Mouse (Mus musculus) kidney, adult 8-10 months (tissue): ENCODE results near the gene Cbfa2t2.
A peak's percentile ranks its signal among the peaks of the same experiment; 100 is the strongest.

Experiments
- DNase-seq, 2 experiments: peaks; one replicate each; pipeline ENCODE4 v3.0.0; 2022

Gene Cbfa2t2

DNA sequence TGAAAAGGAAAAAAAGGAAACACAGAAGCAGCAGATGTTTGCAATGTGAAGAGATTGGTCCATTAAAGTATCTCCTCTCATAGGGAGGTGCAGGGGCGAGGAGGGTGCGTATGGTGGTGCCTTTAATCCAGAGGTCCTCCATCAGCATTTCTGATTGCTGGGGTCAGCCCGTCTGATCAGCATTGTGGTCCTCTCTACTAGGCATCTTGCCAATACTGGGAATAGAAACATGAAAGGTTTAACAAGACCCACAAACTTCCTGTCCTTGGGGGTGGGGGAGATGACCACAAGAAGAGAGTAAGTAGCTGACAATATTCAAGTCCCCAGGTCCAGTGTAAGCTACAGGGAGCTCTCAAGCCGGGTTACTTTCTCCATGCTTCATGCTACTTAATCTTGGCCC is 134.4 kb downstream of the Cbfa2t2 start:
- no peak for DNase-seq

DNA sequence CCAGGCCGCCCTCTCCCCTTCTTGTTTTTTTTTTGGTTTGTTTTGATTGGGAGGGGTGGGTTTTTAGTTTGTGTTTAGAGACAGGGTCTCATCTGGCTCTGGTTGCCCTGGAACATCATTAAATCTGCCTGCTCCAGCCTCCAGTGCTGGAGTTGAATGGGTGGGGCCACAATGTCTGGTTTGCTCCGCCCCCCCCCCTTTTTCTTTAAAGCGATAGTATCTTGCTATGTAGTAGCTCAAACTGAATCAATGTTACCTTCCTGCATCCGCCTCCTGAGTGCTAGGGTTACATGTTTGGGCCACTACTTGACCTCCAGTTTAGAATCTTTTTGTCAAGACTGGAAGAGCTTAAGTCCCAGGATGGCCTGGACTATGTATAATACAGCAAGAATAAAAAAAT is 135.0 kb downstream of the Cbfa2t2 start:
- DNase-seq, result no peak

DNA sequence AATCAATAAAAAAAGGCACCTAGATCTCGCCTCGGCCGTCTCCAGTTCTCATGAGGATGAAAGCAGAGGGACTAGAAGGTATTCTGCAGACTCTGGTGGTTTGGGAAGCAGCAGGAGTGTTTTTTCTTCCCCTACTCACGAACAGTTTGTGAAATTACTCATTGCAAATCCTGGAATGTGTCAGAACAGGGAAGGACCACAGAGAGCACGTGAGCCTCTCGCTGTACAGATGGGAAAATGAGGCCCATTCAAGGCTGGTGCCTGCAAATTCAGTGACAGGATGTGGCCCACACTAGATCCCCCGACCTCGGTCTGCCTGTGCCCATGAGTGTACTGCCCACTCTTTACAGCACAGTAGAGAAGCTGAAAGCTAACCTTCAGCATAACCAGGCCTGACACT is 135.7 kb downstream of the Cbfa2t2 start:
- no peak for DNase-seq

DNA sequence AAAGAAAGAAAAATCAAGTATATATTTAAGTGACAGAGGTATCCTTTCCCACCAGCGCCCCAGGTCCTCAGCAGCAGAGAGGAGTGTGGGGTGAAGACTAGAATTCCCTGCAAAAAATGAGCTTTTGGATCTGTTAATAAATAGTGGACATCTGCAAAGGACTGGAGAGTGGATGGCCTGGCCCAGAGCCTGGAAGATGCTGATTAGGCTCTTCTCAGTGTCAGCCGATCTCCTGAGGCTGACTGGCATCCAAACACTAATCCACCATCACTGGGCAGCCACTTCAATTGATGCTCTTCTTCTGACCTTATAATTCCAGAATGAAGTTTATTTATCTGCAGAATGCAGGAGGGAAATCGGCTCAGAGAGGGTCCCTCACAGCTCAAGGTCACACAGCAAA is 136.7 kb downstream of the Cbfa2t2 start:
- DNase-seq, result no peak

DNA sequence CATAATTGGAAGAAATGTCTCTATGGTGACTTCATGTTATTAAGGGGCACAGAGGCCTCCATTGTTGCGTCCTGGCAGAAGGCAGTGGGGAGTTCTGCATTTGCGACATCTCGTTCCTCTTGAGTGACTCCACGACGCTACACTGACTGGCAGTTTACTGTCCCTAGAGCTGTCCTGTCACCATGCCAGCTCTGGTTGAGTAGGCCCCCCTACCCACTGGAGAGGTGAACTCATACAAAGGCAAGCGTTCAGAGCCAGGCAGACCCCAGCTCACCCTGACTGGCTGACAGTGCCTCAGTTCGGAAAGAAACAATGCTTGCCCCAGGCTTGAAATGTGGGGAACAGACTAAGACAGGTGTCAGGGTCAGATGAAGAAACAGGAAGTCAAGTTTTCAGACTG is 138.0 kb downstream of the Cbfa2t2 start:
- no peak for DNase-seq

DNA sequence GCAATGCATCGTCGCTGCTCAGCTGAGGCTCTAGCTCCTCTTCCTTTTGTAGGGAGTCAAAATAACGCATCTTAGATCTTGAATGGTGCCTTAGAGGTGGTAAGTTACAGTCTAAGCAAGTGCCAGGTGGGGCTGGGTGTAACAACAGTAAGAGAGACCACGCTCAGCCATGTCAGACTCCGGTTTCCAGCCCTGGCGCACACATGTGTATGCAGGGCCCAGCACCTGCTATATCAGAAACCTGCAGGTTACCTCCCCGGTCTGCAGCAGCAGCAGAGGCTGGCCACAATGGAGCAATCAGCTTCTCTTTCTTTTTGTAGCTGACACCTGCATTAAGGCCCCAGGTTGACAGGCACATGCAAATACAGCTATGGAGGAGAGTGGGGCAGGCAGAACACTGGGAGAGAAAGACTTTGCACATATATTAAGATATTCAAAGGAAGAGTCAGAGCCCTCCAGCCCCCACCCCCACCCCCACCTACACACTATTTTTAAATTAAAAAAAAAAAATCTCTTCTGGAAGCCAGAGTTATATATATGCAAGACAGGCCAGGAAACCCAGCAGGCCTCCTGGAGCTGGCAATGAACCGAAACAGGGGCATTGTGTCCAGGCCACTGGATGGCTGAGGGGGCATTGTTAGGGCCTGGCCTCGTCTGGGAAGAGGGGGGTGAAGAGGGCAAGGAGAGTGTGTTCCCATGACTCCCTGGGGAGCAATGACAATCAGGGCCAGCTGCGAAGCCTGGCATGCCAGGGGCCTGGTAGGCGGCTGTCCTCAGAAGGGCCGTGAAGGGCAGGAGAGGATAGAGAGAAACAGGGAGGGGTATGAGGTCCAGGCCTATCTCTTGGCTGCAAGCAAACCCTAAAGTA is 140.8 kb downstream of the Cbfa2t2 start:
- no peak for DNase-seq

DNA sequence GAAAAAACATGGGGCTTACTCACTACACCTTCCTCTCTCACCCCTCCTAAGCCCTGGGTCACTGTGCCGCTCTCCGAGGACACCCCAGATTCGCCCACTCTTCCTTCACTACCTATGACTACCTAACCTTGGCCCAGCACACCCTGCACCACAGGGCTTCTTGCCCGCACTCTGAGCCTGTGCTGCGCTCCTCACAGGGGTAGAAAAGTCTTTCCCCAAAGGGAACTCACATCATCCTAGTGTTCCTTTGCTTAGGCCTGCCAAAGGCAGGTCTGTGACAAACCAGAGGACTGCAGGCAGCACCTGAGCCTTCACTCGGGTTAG is 141.4 kb downstream of the Cbfa2t2 start:
- DNase-seq, result no peak

DNA sequence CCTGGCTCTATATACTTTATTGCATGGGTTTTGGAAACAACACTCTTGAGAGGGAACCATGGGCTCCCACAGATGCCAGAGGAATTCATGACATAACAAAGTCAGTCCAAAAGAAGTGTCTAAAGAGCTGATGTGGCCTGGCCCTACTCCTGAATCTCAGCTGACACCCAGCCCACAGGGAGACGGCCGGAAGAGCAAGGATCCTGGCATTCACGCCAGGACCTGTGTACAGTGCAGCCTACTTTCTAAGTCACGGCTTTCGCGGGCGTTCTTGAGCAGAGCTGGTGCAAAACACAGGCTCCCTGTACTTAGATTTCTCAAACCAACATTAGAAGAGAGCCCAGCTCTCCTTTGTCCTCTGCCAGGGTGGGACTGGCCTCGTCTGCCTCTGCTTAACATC is 144.3 kb downstream of the Cbfa2t2 start:
- no peak for DNase-seq

DNA sequence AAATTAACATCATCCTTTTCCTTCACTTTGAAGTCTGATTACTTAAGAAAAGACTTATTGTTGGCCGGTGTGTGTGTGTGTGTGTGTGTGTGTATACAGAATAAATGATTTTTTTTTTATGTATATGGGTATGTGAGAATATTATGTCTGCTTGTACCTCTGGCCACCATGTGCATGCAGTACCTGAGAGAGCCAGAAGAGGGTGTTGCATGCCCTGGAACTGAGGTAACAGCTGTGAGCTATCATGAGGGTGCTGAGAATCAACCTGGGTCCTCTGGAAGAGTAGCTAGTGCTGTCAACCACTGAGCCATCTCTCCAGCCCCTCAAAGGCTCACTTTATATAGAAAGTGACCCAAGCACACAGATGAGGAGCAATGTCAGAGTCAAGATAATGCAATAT is 145.1 kb downstream of the Cbfa2t2 start:
- DNase-seq, result no peak

DNA sequence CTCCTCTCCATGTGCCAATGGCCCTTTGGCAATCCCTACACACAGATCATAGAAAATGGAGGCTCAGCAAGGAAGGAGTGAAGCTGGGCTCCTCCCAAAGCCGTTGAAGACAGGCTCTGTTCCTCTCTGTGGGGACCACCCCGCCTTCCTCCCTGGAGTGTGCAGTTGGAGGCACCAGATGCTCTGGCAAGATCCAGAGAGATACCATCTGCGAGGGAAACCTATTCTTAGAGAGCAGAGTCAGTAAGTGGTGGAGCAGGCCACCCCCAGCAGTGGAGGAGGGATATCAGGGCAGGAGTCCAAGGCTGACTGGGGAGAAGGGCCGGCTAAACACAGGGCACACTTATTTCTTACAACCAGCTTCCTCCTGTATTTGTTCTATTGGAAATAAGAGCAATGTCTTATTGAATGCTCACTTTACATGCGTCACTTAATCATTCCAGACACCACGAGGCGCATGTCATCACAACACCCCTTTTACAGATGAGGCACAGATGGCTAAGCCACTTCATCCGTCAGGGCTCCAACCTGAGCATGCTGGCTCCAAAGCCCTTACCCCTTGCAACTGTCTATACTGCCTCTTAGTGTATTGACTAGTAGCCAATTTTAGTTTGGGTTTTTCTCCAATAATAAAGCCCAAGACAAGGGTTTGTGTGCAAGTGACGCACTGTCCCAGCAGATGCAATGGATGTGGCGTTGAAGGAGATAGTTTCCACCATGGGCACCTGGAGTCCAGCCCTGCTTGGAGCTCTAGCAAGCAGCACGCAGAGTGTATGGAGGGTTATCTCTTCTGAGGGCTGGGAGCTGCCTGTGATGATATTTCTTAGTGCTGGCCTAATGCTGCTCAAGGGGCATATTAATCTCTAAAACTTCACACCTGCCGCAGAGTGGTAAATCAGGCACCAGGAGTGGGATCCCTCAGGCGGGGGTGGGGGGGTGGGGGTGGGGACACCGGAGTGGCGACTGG is 147.9 kb downstream of the Cbfa2t2 start:
- no peak for DNase-seq

DNA sequence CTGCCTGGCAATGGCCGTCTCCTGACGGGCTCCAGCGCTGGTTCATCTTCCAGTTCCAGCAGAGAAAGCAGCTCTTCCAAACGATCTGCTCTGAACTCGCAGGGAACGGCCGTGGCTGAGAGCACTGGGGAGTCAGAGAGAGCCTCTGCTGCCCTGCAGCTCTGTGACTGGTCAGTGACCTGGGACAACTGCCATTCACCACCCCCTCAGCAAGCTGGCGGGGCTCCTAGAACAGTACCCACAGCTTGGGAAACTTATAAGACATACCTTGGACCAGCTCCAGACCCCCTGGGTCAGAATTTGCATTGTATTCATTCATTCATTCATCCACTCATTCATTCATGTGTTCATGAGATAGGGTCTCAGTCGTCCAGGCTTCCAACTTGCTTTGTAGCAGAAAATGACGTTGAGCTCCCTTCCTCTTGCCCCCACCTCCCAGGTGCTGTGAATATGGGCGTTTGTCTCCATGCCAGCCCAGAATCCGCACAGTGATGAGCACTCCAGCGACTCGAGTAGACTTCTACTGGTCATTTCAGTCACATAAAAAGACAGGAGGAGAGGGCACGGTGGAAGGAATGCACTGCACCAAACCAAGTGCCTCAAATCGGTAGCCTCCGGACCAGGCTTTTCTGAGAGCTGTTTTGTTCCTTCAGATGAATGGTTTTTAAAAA is 148.8 kb downstream of the Cbfa2t2 start:
- no peak for DNase-seq

DNA sequence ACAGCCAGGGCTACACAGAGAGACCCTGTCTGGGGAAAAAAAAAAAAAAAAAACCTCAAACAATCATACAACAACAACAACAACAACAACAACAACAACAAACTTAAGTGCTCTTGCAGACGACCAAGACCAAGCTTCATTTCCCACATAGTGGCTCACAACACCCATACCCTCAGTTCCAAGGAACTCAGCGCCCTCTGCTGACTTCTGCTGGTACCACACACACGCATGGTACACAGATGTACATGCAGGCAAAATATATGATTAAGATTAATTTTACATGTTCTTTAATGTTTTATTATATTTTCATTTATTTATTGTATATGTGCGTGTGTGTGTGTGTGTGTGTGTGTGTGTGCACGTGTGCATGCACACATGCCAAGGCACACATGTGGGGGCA is 150.1 kb downstream of the Cbfa2t2 start:
- DNase-seq, result peak in 1 of 2 experiments; percentile 44
